Mouse (Mus musculus): Measurements from ENCODE around the gene Slc15a1.

- TF ChIP-seq CTCF (IDR thresholded peaks at IDR 0.05; ENCODE audit: borderline replicate concordance, extremely low read depth, insufficient read depth, insufficient read length) (no peak), POLR2A (IDR thresholded peaks at IDR 0.05; ENCODE audit: borderline replicate concordance, extremely low read depth, insufficient read depth, insufficient read length, poor library complexity, severe bottlenecking) (no peak)
Observed at GRCm38 (mm10) chr14:121416626-121417319, 88.3 kb downstream of the Slc15a1 start.

Measured in brain, embryonic 14.5 days (tissue).